Mouse (Mus musculus) lung, postnatal 0 days (tissue): ENCODE measurements around the gene Dock4. TPM values are rescaled to one million over a fixed set of nuclear protein-coding genes. Genes with fewer than 3 reads are reported as not detected.

Experiments used
- ATAC-seq: fragments of 200-750 bp; cut with Nextera tagmentation; 2 replicates; pipeline ENCODE4 v1.8.0; 2017; ENCODE audit warnings: moderate library complexity
- DNase-seq: peaks from one replicate; pipeline ENCODE4 v3.0.0-alpha.2; 2016; ENCODE audit warnings: low spot score
- H3K27ac ChIP-seq: fragments of 300-500 bp; sonication (generic); 2 replicates; pipeline ENCODE4 v1.5.1; 2014; ENCODE audit warnings: antibody characterized with exemption, mild to moderate bottlenecking, low read length, mixed read lengths
- H3K27me3 ChIP-seq: fragments of 300-500 bp; sonication (generic); replicated peaks from 2 replicates; pipeline ENCODE4 v1.6.1; 2014; ENCODE audit warnings: low read length, mixed read lengths; ENCODE audit not compliant: insufficient read depth
- H3K36me3 ChIP-seq: fragments of 300-500 bp; sonication (generic); 2 replicates; pipeline ENCODE4 v1.6.1; 2014; ENCODE audit warnings: low read length, mixed read lengths; ENCODE audit not compliant: insufficient read depth
- H3K4me1 ChIP-seq: fragments of 300-500 bp; sonication (generic); 2 replicates; pipeline ENCODE4 v1.6.1; 2014; ENCODE audit warnings: antibody characterized with exemption, low read depth, low read length, mixed read lengths; ENCODE audit not compliant: insufficient read depth
- H3K4me2 ChIP-seq: fragments of 300-500 bp; sonication (generic); replicated peaks from 2 replicates; pipeline ENCODE4 v1.6.1; 2014; ENCODE audit warnings: low read depth, mild to moderate bottlenecking, low read length, moderate library complexity, mixed read lengths
- H3K4me3 ChIP-seq: fragments of 300-500 bp; sonication (generic); 2 replicates; pipeline ENCODE4 v1.5.1; 2014; ENCODE audit warnings: low read depth, low read length
- H3K9ac ChIP-seq: fragments of 300-500 bp; sonication (generic); replicated peaks from 2 replicates; pipeline ENCODE4 v1.6.1; 2014; ENCODE audit warnings: low read depth, mild to moderate bottlenecking
- H3K9me3 ChIP-seq: fragments of 300-500 bp; sonication (generic); 2 replicates; pipeline ENCODE4 v1.6.1; 2016; ENCODE audit warnings: low read length, mixed read lengths
- CTCF ChIP-seq: IDR thresholded peaks from 2 replicates; pipeline ENCODE4 v1.5.1; 2016; ENCODE audit warnings: antibody characterized with exemption, mild to moderate bottlenecking
- EP300 ChIP-seq: IDR thresholded peaks from 2 replicates; pipeline ENCODE4 v1.6.1; 2016; ENCODE audit warnings: antibody characterized with exemption, mild to moderate bottlenecking, control low read depth
- WGBS: fragments of 180-500 bp; shearing (Covaris S2); extraction: QIAGEN DNeasy Blood & Tissue Kit; methylation state at CpG from one replicate; pipeline ENCODE4 v1.1.7; 2014; 5-methylcytosine and 5-hydroxymethylcytosine counted together
- polyA plus RNA-seq: library from polyadenylated mRNA; unstranded; fragments of >200 nt; fragmentation: Nextera tagmentation; extraction: Ambion mirVana; gene quantifications from 2 replicates; pipeline ENCODE4 v1.2.1, GENCODE M21; 2015

Gene Dock4
- polyA plus RNA-seq, 1 experiment from 2014 or later, result 18.5 TPM

DNA sequence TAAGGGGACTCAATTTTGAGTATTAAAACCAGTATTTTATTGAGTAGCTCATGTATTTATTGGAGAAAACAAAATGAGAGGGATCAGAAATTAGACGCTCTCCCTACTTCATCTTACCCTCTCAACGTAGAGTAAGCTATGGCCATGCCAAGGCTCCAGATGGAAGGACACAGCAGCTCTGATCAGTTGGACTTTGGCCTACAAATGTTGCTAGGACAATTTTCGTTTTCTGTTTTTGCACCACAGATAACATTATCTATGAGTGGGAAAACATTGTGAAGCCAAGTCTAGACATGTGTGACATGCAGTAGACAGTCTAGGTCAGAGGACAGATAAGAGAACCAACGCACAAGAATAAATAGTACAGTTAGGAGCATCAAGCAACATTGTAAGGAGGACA is 28.5 kb upstream of the Dock4 start:
- 82% methylated on average over 4 of the region's 4 CpGs for WGBS
- Histone ChIP-seq H3K4me1 (peaks cover 2% of the 10 kb centered on the region; the same call in 1 of the 2 replicates), H3K4me2 (no peak overlapping the region)

DNA sequence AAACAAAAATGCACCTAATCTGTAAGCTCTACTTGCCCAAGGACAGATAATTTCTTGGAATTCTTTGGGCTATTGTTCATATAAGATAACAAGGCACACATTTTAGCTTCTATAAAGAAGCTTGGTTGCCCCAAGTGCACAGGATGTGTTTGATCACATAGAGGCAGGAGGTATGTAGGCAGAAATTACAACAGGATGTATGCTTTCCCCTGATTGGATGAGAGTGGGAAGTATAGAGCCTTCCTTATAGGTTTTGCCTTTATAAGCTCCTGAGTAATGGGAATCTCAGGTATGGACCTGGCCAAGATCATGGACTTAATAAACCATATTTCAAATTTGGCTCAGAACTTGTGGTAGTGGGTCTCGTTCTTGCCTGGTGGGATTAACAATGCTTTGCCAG is 20.8 kb upstream of the Dock4 start:
- TF ChIP-seq CTCF (no peak), EP300 (no peak)
- no peaks in the 10 kb centered on the region for H3K9me3 ChIP-seq
- no peak overlapping the region for H3K9ac ChIP-seq
- H3K4me3 ChIP-seq, result no peak overlapping the region
- ATAC-seq (no peak), DNase-seq (no peak)
- H3K36me3 ChIP-seq, result no peaks in the 10 kb centered on the region
- no peak overlapping the region for H3K27ac ChIP-seq
- H3K4me1 ChIP-seq, result no peaks in the 10 kb centered on the region
- H3K4me2 ChIP-seq, result no peak overlapping the region
- WGBS, result 91% methylated on average over 1 of the region's 1 CpGs
- H3K27me3 ChIP-seq, result no peaks in the 10 kb centered on the region

More for the DNA sequence above, 28.5 kb upstream of the Dock4 start:
- Histone ChIP-seq H3K9ac (no peak overlapping the region), H3K4me3 (no peak overlapping the region), H3K27me3 (no peaks in the 10 kb centered on the region), H3K36me3 (no peaks in the 10 kb centered on the region), H3K27ac (no peak overlapping the region), H3K9me3 (no peaks in the 10 kb centered on the region)
- ATAC-seq (no peak), DNase-seq (no peak)
- TF ChIP-seq EP300 (no peak), CTCF (no peak)

DNA sequence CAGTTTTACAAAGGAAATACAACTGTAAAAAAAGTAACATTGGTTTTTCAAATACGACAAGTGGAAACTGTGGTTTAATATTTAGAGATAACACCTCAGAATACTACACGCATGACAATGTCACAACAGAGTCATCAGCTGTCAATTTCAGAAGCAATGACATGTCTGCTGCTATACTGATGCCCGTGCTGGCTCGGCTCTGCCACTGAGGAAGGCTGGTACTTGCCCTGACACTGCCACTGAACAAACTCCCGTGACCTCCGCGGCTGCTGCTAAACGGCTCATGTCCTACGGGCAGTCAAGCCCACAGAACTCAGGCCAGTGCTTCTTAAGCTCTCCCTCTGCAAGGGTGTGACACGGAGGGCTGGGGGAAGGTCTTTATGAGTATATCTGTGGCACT is 18.1 kb upstream of the Dock4 start:
- Histone ChIP-seq H3K4me3 (no peak overlapping the region), H3K4me1 (peaks cover 5% of the 10 kb centered on the region; the same call in 1 of the 2 replicates), H3K9me3 (no peaks in the 10 kb centered on the region), H3K27me3 (no peaks in the 10 kb centered on the region), H3K9ac (no peak overlapping the region), H3K36me3 (no peaks in the 10 kb centered on the region), H3K4me2 (no peak overlapping the region), H3K27ac (no peak overlapping the region)
- WGBS, result 80% methylated on average over 10 of the region's 10 CpGs
- TF ChIP-seq CTCF (no peak), EP300 (no peak)
- no peak for DNase-seq
- no peak for ATAC-seq

DNA sequence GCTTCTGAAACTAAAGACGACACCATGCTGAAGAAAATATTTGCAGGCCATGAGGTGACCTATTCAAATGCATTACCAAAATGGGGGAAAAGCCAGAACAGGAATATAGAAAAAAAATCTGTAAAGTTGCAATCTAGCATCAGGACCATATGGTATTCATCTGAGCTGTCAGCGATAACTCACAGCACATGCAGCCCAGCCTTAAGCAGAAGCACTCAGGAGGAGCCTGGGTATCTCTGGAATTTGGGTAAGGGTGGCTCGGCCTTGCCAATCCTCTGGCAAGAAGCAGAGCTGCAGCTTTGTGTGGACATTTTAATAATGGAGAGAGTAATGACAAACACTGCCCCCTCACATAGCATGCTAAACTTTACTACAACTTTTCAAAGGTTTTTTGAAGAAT is 15.8 kb upstream of the Dock4 start:
- Histone ChIP-seq H3K27ac (no peak overlapping the region), H3K27me3 (no peaks in the 10 kb centered on the region), H3K9me3 (no peaks in the 10 kb centered on the region), H3K4me1 (peaks cover 5% of the 10 kb centered on the region; the same call in 1 of the 2 replicates), H3K9ac (no peak overlapping the region), H3K4me3 (no peak overlapping the region), H3K36me3 (no peaks in the 10 kb centered on the region), H3K4me2 (no peak overlapping the region)
- DNase-seq (no peak), ATAC-seq (no peak)
- 61% methylated on average over 3 of the region's 3 CpGs for WGBS
- TF ChIP-seq CTCF (no peak), EP300 (no peak)

DNA sequence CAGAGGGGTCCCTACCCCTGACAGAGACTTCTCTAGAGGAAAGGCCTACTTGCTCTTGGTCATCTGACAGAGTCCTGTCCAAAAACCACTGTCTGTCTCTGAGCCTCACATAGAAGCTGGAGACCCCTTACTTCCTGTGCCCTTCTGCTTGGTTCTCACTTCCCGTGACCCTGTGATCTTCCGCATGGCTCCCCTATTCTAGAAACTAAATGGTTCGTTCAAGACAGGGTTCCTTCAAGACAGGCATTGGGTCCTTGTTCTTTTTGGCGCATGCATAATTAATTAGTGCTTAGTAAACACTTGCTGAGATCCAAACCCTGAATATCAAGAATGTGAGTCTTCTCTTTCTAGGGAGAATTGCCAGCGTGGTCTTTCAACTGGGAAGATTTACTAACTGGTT is 14.7 kb upstream of the Dock4 start:
- no peaks in the 10 kb centered on the region for H3K36me3 ChIP-seq

DNA sequence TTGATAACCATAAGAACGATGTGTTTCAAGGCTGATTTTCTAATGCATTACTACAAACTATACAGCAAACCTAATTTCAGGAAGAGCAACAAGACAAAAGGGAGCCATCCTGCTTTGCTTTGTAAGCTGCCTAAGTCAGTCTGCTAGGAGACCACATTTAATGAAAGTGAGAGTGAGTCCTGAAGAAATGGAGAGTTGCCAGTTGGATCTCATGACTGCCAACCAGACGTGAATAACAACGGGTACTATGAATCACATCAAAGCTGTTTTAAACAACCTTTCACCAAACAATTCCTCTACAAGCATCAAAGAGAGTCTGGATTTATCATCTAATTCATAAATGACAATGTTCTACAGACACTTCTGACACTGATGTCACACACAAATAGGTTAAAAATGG is 11.7 kb upstream of the Dock4 start:
- no peak overlapping the region for H3K4me3 ChIP-seq
- H3K9ac ChIP-seq, result no peak overlapping the region
- WGBS, result 32% methylated on average over 3 of the region's 3 CpGs
- DNase-seq (peak; percentile 57), ATAC-seq (no peak)
- H3K4me1 ChIP-seq, result peaks cover 5% of the 10 kb centered on the region; the same call in 1 of the 2 replicates
- no peak overlapping the region for H3K4me2 ChIP-seq
- TF ChIP-seq EP300, result no peak
- no peak for TF ChIP-seq CTCF
- H3K36me3 ChIP-seq, result no peaks in the 10 kb centered on the region
- H3K27me3 ChIP-seq, result no peaks in the 10 kb centered on the region
- H3K27ac ChIP-seq, result no peak overlapping the region
- no peaks in the 10 kb centered on the region for H3K9me3 ChIP-seq

More for the DNA sequence above, 14.7 kb upstream of the Dock4 start:
- WGBS, result 72% methylated on average over 5 of the region's 5 CpGs
- TF ChIP-seq EP300, result no peak
- no peak for TF ChIP-seq CTCF
- no peaks in the 10 kb centered on the region for H3K27me3 ChIP-seq
- no peaks in the 10 kb centered on the region for H3K9me3 ChIP-seq
- ATAC-seq (no peak), DNase-seq (no peak)
- H3K9ac ChIP-seq, result no peak overlapping the region
- no peak overlapping the region for H3K4me2 ChIP-seq
- no peak overlapping the region for H3K4me3 ChIP-seq
- H3K4me1 ChIP-seq, result peaks cover 5% of the 10 kb centered on the region; the same call in 1 of the 2 replicates
- H3K27ac ChIP-seq, result no peak overlapping the region

DNA sequence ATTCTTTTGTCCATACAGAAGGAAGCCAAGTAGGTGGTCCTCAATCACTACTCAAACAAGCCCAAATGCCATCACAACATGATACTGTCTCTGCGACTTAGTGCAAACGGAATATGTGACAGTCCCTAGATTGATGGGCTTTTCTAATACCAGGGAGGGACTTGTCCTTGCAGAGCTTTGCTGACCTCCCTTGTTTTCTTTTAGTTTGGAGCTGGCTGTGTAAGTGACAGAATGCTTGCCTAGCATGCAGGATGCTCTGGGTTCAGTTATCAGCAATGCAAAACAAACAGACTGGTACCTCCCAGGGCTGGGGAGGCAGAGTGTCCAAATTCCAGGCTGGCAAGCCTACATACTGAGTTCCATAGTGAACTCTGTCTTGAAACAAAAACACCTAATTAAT is 7.7 kb upstream of the Dock4 start:
- ATAC-seq, result no peak
- H3K4me1 ChIP-seq, result no peaks in the 10 kb centered on the region; the same call in 1 of the 2 replicates

More for the DNA sequence above, 7.7 kb upstream of the Dock4 start:
- Histone ChIP-seq H3K9ac (no peak overlapping the region), H3K9me3 (no peaks in the 10 kb centered on the region), H3K4me2 (no peak overlapping the region), H3K36me3 (no peaks in the 10 kb centered on the region), H3K27me3 (no peaks in the 10 kb centered on the region), H3K27ac (no peak overlapping the region), H3K4me3 (no peak overlapping the region)
- WGBS, result 51% methylated on average over 2 of the region's 2 CpGs
- no peak for DNase-seq
- TF ChIP-seq CTCF, result no peak
- no peak for TF ChIP-seq EP300
